Mouse (Mus musculus) CD4-positive, CD25-positive, alpha-beta regulatory T cell, adult 2 months (primary cell): ENCODE measurements around the gene Catip.

Experiments used
- DNase-seq: peaks from one replicate; pipeline ENCODE4 v3.0.0-alpha.2; 2012; ENCODE audit warnings: low read depth, low spot score

The Catip gene

GRCm38 (mm10) chr1:74400531-74400930, 38.6 kb downstream of the Catip start:
- no peak for DNase-seq

DNA sequence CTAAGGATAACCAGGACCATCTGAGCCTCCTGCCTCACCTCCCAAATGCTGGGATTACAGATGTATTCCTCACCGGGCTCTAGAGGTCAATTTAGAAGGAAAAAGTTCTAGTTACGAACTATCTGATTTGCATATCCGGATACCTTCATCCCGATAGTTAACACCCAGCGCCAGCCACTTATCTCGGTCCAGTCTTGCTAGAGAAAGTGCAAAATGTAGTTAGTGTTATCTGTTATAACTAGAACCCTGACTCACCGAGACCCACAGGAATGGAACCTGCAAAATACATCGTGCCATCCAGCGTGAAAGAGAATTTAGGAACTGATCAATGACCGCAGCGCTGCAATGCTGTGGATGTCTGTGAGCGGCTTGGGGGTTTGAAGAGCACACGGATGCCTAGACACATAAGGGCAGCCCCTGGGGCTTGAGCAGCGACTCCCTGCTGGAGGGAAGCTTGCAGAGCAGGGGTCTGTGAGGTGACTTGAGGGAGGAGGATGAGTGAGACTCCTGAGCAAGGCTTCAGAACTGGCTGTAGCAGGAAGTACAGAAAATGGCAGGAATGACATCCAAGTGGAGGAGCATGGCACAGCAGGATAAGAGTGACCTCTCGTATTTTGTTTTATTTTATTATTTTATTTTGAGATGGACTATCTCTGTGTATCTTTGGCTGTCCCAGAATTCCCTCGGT, 39.3 kb downstream of the Catip start:
- DNase-seq = no peak

DNA sequence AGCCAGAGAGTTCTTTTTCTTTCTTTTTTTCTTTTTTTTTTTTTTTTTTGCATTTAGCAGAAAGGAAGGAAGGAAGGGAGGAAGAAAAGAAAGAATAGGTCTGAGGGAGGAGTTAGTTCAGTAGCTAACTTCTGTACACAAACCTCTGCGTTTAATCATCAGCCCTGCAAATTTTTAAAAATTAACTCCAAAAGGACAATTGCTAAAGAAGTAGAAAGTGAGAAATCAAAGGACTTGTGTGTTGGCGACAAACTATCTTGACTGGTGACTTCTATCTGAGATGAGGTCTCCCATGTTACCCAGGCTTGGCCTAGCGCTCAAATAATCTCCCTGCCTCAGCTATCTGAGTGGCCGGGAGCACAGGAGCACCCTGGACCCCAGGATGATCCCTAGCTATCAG, 42.3 kb downstream of the Catip start:
- DNase-seq = no peak

DNA sequence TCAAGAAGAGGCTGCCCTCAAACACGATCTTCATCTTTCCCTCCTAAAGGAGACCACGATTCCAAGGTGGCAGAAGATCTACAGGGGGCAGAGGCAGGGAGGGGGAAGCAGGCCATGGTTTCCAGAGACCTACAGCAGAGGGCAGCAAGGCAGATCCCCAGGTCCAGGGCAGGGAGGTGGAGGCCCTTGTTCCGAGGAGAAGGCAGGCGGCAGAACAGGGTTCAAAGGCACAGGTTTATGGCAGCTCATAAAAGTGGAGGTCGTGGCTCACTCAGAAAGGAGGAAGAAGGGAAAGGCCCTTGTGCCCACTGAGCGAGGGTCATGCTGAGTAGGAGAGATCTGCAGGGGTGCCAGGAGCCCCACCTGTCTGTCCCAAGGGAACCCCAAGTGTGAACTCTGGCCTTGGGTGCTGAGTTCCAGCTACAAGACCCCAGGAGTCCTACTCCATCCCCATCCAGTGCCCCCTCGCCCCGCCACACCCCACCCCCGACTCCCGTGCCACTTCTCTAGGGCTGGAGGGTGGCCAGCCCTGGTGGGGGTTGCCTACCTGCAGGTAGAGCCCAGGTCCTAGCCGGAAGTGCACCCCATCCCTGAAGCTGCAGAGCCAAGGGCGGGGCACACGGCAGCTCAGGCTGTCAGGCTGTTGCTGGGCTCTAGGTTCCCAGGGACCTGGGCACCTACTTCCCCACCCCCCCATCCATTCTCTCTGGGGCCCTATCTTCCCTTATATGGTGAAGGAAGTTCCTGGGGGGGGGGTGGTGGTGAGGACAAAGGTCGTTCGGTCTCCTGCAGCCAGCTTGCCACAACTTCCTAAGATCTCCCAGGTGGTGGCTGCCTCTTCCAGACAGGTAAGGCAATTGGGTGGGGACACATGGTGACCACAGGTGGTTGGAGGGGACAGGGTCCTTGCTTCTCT, 46.9 kb downstream of the Catip start, which contains the start of gene Vil1:
TSS of gene Vil1 (plus strand) at position 788 of the 916 bp plus-strand sequence.
- no peak for DNase-seq

DNA sequence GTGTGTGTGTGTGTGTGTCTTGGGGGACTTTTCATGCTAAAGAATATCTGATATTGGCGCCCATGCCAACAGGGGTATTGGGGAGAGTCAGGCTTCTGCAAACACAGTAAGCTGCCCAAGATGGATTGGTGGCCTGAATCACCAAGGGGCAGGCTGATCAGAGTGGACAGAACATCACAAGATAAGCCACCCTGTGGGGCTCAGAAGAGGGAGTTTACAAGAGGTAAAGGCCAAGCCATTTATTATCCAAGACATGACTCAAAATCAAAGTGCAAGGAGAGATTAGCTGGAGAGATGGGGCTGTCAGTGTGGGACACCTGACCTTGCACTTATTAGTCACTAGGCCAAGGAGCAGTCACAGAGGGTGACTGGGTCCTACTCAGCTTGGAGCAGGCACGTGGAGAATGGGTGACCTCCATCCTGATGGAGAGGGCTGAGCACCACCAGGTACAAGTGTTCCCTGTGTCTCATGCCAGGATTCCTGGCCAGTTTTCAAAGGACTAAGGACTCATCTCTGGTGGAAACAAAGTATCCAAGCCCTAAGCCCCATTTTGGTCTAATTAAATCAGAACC, 49.9 kb downstream of the Catip start:
- no peak for DNase-seq

- no peak for DNase-seq
These were observed 50.8 kb downstream of the Catip start for GRCm38 (mm10) chr1:74412711-74413110.

DNA sequence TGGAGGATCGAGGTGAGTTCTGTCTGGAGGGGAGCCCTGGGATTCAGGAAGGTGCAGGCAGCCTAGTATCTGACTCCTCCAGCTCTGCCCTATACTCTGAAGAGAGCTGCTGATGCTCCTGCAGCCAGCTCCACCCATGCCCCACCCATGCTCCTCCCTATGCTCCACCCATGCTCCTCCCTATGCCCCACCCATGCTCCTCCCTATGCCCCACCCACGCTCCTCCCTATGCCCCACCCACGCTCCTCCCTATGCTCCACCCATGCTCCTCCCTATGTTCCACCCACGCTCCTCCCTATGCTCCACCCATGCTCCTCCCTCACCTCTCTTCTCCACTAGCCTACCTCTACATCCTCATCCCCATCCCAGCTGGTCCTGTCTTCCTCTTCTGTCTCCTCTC, 53.2 kb downstream of the Catip start:
- DNase-seq = peak; percentile 26
